Mouse (Mus musculus) intestine, embryonic 14.5 days (tissue): ENCODE results near the gene Rsph10b. TPM values are rescaled to one million over a fixed set of nuclear protein-coding genes. Genes with fewer than 3 reads are reported as not detected.

Source experiments
- ATAC-seq: fragments of 200-750 bp; cut with Nextera tagmentation; replicated peaks from 2 replicates; pipeline ENCODE4 v1.8.0; 2017; ENCODE audit warnings: low read depth, moderate number of reproducible peaks, moderate TSS enrichment, moderate library complexity; ENCODE audit not compliant: low FRiP score, low TSS enrichment
- DNase-seq: peaks from one replicate; pipeline ENCODE4 v3.0.0-alpha.2; 2018; ENCODE audit warnings: low spot score
- H3K27ac ChIP-seq: fragments of 300-500 bp; sonication (generic); 2 replicates; pipeline ENCODE4 v1.5.1; 2014; ENCODE audit warnings: low read depth, mild to moderate bottlenecking, control low read depth
- H3K27me3 ChIP-seq: fragments of 300-500 bp; sonication (generic); replicated peaks from 2 replicates; pipeline ENCODE4 v1.6.1; 2014; ENCODE audit warnings: low read length, control low read depth; ENCODE audit not compliant: control insufficient read depth, insufficient read depth
- H3K36me3 ChIP-seq: fragments of 300-500 bp; sonication (generic); 2 replicates; pipeline ENCODE4 v1.6.1; 2014; ENCODE audit warnings: low read length, control low read depth; ENCODE audit not compliant: control insufficient read depth, insufficient read depth
- H3K4me1 ChIP-seq: fragments of 300-500 bp; sonication (generic); replicated peaks from 2 replicates; pipeline ENCODE4 v1.6.1; 2014; ENCODE audit warnings: low read length, control low read depth, mixed read lengths; ENCODE audit not compliant: control insufficient read depth, insufficient read depth
- H3K4me2 ChIP-seq: fragments of 300-500 bp; sonication (generic); 2 replicates; pipeline ENCODE4 v1.6.1; 2014; ENCODE audit warnings: low read length
- H3K4me3 ChIP-seq: fragments of 300-500 bp; sonication (generic); 2 replicates; pipeline ENCODE4 v1.5.1; 2014; ENCODE audit warnings: low read depth, low read length, control low read depth, mixed read lengths
- H3K9ac ChIP-seq: fragments of 300-500 bp; sonication (generic); 2 replicates; pipeline ENCODE4 v1.6.1; 2014; ENCODE audit warnings: mild to moderate bottlenecking, low read length
- H3K9me3 ChIP-seq: fragments of 300-500 bp; sonication (generic); 2 replicates; pipeline ENCODE4 v1.6.1; 2016; ENCODE audit warnings: low read length, control low read depth; ENCODE audit not compliant: control insufficient read depth
- WGBS: fragments of 180-500 bp; shearing (Covaris S2); extraction: QIAGEN DNeasy Blood & Tissue Kit; methylation state at CpG from one replicate; pipeline ENCODE4 v1.1.7; 2014; 5-methylcytosine and 5-hydroxymethylcytosine counted together
- polyA plus RNA-seq: library from polyadenylated mRNA; unstranded; fragments of >200 nt; fragmentation: Nextera tagmentation; extraction: Ambion mirVana; gene quantifications from 2 replicates; pipeline ENCODE4 v1.2.1, GENCODE M21; 2014

The Rsph10b gene
- polyA plus RNA-seq, 1 experiment from 2014 or later: 0.85 TPM

- WGBS: 50% methylated on average over 4 of the region's 4 CpGs
- peak; percentile 54; the same call in 1 of the 2 replicates for ATAC-seq
These were observed 42.2 kb downstream of the Rsph10b start for GRCm38 (mm10) chr5:143974931-143975630.

GRCm38 (mm10) chr5:143975631-143975933 is 42.7 kb downstream of the Rsph10b start:
- ATAC-seq (no peak), DNase-seq (no peak)
- no peak overlapping the region for H3K4me3 ChIP-seq
- H3K36me3 ChIP-seq: no peaks in the 10 kb centered on the region
- H3K9ac ChIP-seq: no peak overlapping the region
- WGBS: 63% methylated on average over 2 of the region's 2 CpGs
- no peaks in the 10 kb centered on the region for H3K4me1 ChIP-seq
- no peak overlapping the region for H3K4me2 ChIP-seq
- no peaks in the 10 kb centered on the region for H3K9me3 ChIP-seq
- H3K27me3 ChIP-seq: no peaks in the 10 kb centered on the region
- no peak overlapping the region for H3K27ac ChIP-seq

More at GRCm38 (mm10) chr5:143974931-143975630, 42.2 kb downstream of the Rsph10b start:
- no peaks in the 10 kb centered on the region for H3K27me3 ChIP-seq
- H3K36me3 ChIP-seq: no peaks in the 10 kb centered on the region
- no peak overlapping the region for H3K9ac ChIP-seq
- no peak overlapping the region for H3K4me3 ChIP-seq
- H3K27ac ChIP-seq: no peak overlapping the region
- peak; percentile 80 for DNase-seq
- H3K4me2 ChIP-seq: no peak overlapping the region
- H3K4me1 ChIP-seq: no peaks in the 10 kb centered on the region
- no peaks in the 10 kb centered on the region for H3K9me3 ChIP-seq

- H3K27ac ChIP-seq: no peak overlapping the region
- DNase-seq: peak; percentile 25
- H3K9me3 ChIP-seq: no peaks in the 10 kb centered on the region
- no peak overlapping the region for H3K4me3 ChIP-seq
- no peak for ATAC-seq
- no peak overlapping the region for H3K4me2 ChIP-seq
- no peak overlapping the region for H3K9ac ChIP-seq
- H3K27me3 ChIP-seq: no peaks in the 10 kb centered on the region
- WGBS: 81% methylated on average over 11 of the region's 11 CpGs
- H3K36me3 ChIP-seq: no peaks in the 10 kb centered on the region
- H3K4me1 ChIP-seq: no peaks in the 10 kb centered on the region
These were observed 43.4 kb downstream of the Rsph10b start for GRCm38 (mm10) chr5:143976232-143976631.

- WGBS: 65% methylated on average over 16 of the region's 16 CpGs
These were observed 44.0 kb downstream of the Rsph10b start for GRCm38 (mm10) chr5:143976726-143977431.

GRCm38 (mm10) chr5:143980858-143981257 is 48.0 kb downstream of the Rsph10b start:
- no peaks in the 10 kb centered on the region for H3K4me1 ChIP-seq
- H3K9ac ChIP-seq: no peak overlapping the region
- no peaks in the 10 kb centered on the region for H3K9me3 ChIP-seq
- WGBS: 15% methylated on average over 9 of the region's 9 CpGs
- H3K27ac ChIP-seq: no peak overlapping the region
- H3K27me3 ChIP-seq: no peaks in the 10 kb centered on the region
- H3K36me3 ChIP-seq: peaks cover 13% of the 10 kb centered on the region; the same call in 1 of the 2 replicates
- no peak overlapping the region for H3K4me2 ChIP-seq
- ATAC-seq (peak; percentile 47; the same call in 1 of the 2 replicates), DNase-seq (no peak)
- no peak overlapping the region for H3K4me3 ChIP-seq

More at GRCm38 (mm10) chr5:143976726-143977431, 44.0 kb downstream of the Rsph10b start:
- Histone ChIP-seq H3K9me3 (no peaks in the 10 kb centered on the region), H3K4me3 (no peak overlapping the region), H3K36me3 (no peaks in the 10 kb centered on the region), H3K27ac (no peak overlapping the region), H3K9ac (no peak overlapping the region), H3K4me1 (no peaks in the 10 kb centered on the region), H3K27me3 (no peaks in the 10 kb centered on the region), H3K4me2 (no peak overlapping the region)
- ATAC-seq: no peak
- DNase-seq: peak; percentile 47

GRCm38 (mm10) chr5:143982361-143982760 is 49.5 kb downstream of the Rsph10b start:
- Histone ChIP-seq H3K4me3 (no peak overlapping the region), H3K27ac (no peak overlapping the region), H3K36me3 (peaks cover 25% of the 10 kb centered on the region), H3K4me1 (no peaks in the 10 kb centered on the region), H3K27me3 (no peaks in the 10 kb centered on the region), H3K9me3 (no peaks in the 10 kb centered on the region), H3K9ac (no peak overlapping the region), H3K4me2 (no peak overlapping the region)
- no peak for DNase-seq
- WGBS: 53% methylated on average over 2 of the region's 2 CpGs
- no peak for ATAC-seq

- H3K27me3 ChIP-seq: no peaks in the 10 kb centered on the region
- H3K27ac ChIP-seq: no peak overlapping the region
- H3K36me3 ChIP-seq: peaks cover 53% of the 10 kb centered on the region
- H3K4me1 ChIP-seq: no peaks in the 10 kb centered on the region
- no peak overlapping the region for H3K4me2 ChIP-seq
- H3K9me3 ChIP-seq: no peaks in the 10 kb centered on the region
- no peak for DNase-seq
- WGBS: 86% methylated on average over 7 of the region's 7 CpGs
- no peak overlapping the region for H3K4me3 ChIP-seq
- no peak overlapping the region for H3K9ac ChIP-seq
- no peak for ATAC-seq
These were observed 52.5 kb downstream of the Rsph10b start for GRCm38 (mm10) chr5:143985381-143985780.

GRCm38 (mm10) chr5:143987596-143987995 is 54.8 kb downstream of the Rsph10b start:
- Histone ChIP-seq H3K27ac (no peak overlapping the region), H3K9ac (no peak overlapping the region), H3K4me1 (no peaks in the 10 kb centered on the region), H3K4me3 (no peak overlapping the region), H3K4me2 (no peak overlapping the region), H3K36me3 (peaks cover 75% of the 10 kb centered on the region), H3K27me3 (no peaks in the 10 kb centered on the region), H3K9me3 (no peaks in the 10 kb centered on the region)
- WGBS: 98% methylated on average over 3 of the region's 3 CpGs
- DNase-seq (no peak), ATAC-seq (no peak)
